Mouse (Mus musculus): ENCODE data around the gene Ypel1. TPM values are rescaled to one million over a fixed set of nuclear protein-coding genes. Genes with fewer than 3 reads are reported as not detected.

The Ypel1 gene
- total RNA-seq (2017) = 1.3 and 2.8 TPM in 2 replicates

DNA sequence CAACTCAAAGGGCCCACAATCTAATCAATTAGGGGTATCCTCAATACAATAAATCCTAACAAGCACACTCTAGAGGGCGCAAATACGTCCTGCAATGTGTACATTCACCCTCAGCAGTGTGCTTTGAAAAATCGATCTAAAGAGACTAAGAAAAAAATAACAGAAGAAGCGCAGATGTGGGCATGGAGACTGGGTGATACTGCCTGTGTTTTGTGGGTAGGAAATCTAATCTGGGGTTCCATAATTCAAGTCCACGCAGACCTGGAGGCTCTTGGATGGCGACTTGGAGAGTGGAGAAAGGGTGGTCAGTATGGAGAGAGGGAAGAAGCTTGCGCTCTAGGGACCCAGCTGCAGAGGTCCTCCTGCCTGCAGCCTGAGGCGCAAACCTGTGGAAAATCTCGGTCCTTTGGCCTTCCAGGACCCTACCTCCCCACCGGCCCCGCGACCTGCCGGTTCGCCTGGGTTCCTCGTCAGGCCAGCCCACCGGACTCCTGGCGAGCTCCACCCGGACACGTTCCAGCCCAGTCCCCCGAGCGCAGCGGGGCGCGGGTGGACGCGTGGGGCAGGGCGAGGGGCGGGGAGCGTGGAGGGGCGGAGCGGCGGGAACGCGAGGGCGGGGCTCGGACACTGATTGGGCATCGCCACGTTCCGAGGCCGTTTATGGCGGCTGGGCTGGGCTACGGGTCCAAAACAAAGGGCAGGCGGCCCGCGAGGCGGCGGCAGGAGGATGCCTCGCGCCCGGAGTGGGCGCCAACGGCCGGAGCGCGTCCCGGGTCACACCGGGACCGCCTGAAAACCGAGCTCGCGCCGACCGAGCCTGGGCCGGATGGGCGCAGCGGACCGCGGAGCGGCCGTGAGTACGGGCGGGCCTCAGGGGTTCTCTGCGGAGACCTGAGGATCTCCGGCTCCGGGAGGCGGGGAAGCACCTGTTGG, at the start of gene Ypel1:
Gene Ypel1, plus strand, starts transcription at position 186 of the 933 bp plus-strand sequence.
- ATAC-seq (ENCODE audit: extremely low read depth, insufficient number of reproducible peaks, low FRiP score, poor library complexity, severe bottlenecking) = peak; percentile 56; the same call in 1 of the 2 replicates

DNA sequence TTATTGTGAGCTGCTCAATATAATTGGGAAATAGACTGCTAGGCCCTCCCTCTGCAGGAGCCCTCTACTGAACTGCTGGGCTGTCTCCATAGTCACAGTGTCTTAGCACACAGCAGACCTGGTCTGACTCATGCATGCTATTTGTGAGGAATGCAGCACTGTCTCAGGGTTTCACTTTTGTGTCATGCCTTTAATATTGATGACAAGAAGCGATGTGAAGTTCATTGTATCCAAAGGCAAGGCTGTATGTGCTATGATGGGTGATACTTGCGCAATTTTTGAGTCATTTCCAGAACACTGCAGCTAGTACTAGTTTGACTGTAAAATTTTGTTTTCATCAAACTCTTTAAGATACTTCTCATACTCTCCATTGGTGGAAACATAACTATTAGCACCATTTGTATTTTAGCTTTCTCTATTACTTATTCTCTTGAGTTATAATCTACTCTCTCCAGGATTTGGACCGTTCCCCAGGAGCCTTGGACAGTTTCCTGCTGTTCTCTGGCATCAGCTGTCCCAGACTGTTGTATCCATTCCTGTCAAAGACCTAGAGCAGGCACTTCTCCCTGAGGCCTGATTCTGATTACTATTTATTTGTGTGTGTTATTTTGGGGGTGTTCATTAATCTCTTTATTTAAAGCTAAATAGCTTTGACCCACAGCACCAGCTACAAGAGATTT, 44.9 kb upstream of the Ypel1 start:
- ATAC-seq (ENCODE audit: extremely low read depth, insufficient number of reproducible peaks, low FRiP score, poor library complexity, severe bottlenecking) = no peak

DNA sequence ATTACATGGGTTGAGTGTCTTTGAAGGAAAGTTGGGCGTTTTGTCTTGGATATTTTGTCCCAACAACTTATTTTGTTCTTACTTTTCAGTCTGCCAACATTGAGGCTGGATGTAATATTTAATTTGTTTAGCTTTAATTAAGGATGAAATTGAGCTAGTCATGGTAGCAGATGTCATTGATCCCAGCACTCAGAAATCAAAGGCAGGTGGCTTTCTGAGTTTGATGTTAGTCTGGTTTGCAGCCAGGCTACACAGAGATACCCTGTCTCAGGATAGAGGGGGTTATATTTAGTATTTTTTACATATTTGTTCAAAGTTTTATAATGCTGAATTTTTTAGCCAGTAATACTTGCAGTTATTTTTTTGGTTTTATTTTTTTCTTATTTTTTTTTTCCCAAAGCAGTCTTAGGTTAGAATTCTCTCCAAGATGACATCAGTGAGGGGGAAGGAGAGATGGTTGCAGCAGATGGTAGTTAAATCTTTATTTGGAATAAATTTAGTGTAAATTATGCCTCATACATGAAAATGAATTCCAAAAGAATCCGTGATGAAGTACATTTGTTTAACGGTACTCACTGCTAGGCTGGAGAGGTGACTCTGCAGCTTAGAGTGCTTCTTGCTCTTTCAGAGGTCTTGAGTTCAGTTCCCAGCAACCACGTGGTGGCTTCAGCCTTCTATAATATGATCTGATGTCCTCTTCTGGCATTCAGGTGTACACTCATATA, 39.4 kb upstream of the Ypel1 start:
- ATAC-seq (ENCODE audit: extremely low read depth, insufficient number of reproducible peaks, low FRiP score, poor library complexity, severe bottlenecking) = no peak

DNA sequence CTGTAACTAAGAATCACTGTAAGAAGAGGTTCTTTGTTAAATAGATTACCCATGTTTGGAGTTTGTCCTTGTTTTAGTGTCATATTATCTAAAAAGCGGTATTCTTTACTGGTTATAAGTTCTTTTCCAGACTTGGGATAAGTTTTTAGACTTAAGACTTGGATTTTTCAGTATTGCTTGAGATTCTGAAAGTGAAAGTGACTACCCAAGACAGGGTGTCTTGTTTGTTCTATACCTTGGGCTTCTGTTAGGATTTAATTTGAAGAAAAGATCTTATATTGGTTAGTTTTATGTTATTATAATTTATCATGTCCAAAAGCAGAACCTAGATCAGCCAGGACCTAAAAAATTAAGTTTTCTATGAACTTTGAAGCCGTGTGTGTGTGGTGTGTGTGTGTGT, 35.7 kb upstream of the Ypel1 start:
- no peak for ATAC-seq (ENCODE audit: extremely low read depth, insufficient number of reproducible peaks, low FRiP score, poor library complexity, severe bottlenecking)

DNA sequence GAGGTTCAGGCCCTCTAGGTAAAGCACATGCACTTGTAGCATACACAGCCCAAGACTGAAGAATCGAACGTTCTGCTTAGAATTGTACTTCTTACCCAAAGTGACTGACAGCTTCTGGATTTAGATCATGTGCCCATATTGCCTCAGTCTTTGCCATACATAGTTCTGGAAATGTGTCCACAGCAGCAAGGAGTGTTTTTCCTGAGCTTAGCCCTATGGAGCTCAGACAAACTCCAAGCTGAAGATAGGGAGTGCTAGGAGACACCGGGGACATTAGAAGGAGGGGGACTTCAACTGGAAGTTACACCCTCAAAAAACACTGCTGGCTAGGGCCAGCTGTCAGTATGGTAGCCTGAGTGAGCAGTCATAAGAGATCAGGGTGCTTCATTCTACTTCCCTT, 28.8 kb upstream of the Ypel1 start:
- ATAC-seq (ENCODE audit: extremely low read depth, insufficient number of reproducible peaks, low FRiP score, poor library complexity, severe bottlenecking) = no peak

DNA sequence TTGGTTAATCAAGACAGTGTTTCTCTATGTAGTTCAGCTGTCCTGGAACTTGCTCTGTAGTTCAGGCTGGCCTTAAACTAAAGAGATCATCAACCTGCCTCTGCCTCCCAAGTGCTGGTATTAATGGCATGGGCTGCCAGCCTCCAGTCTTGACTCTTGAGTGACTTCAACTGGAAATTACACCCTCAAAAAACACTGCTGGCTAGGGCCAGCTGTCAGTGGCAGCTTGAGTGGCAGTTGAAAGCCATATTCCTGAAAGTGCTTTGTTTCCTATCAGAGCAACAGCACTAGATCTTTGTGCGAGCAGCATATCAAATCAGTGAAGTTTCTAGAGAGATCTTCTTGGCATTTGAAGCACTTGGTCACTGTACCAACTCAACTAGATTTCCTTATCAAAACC, 28.1 kb upstream of the Ypel1 start:
- ATAC-seq (ENCODE audit: extremely low read depth, insufficient number of reproducible peaks, low FRiP score, poor library complexity, severe bottlenecking) = no peak

DNA sequence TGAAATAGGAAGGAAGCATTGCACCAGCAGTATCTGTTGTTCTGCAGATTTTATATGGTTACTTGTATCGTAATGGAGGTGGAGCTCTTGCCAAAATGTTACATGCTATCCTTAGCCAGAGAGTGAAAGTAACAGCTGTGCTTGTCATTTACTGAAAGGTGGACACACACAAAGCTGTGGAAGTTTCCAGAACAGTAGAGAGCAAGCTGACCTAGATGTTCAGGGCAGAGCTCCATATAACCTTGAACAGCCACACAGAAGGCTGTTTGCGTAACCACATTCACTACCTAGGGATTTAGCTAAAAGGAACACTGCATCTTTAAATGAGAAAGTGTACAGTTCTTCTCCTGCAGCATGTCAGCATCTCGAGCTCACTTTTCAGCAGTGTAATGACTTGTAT, 25.2 kb upstream of the Ypel1 start:
- ATAC-seq (ENCODE audit: extremely low read depth, insufficient number of reproducible peaks, low FRiP score, poor library complexity, severe bottlenecking) = no peak

DNA sequence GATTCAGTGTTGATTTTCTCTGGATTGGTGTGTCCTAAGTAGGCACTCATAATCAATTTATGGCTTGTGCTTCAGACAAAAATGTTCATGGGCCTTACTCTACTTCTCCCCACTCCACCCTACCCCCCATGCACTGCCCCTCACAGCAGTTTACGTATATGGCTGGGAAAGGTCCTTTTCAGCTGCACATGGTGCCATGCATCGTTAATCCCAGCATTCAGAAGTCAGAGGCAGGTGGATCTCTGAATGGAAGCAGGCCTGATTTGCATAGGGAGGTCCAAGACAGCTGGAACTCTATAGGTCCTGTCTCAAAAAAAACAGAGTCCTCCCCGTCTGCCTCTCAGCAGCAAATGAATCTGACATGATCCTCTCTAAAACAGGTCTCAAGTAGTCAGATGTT, 24.2 kb upstream of the Ypel1 start:
- no peak for ATAC-seq (ENCODE audit: extremely low read depth, insufficient number of reproducible peaks, low FRiP score, poor library complexity, severe bottlenecking)

DNA sequence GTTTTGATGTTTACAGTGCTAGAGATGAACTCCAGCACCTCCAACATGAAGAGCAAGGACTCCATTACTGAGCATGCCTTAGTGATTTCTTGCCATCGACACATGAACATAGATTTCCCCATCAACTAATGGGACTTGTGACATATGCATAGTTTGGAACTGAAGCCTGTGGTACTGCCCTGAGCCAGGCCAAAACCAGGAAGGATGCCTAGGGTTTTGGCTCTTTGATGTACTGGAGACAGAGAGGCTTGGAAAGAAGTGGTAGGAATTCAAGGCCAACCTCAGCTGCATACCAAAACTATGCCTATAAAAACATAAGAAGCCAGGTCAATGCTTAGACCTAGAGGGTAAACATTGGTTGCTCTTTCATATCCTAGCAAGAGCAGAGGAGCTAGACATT, 19.6 kb upstream of the Ypel1 start:
- no peak for ATAC-seq (ENCODE audit: extremely low read depth, insufficient number of reproducible peaks, low FRiP score, poor library complexity, severe bottlenecking)

DNA sequence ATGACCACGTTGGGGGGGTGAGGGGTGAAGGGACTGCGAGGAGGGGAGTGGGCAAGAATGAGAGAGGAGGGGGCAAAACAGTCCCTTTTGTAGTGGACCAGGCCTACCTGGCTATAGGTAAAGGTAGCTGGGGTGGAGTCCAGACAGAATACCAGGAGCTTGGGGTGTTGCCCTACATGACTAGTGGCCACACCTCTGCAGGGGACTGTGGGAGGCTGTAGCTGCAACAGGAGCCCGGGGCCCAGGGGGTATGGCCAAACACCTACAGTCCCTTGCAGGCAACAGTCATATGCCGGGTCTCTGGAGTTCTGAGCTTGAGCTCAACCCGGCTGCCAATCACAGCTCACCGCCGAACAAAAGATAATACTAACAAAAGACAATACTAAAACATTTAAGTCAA, 17.4 kb upstream of the Ypel1 start:
- no peak for ATAC-seq (ENCODE audit: extremely low read depth, insufficient number of reproducible peaks, low FRiP score, poor library complexity, severe bottlenecking)

DNA sequence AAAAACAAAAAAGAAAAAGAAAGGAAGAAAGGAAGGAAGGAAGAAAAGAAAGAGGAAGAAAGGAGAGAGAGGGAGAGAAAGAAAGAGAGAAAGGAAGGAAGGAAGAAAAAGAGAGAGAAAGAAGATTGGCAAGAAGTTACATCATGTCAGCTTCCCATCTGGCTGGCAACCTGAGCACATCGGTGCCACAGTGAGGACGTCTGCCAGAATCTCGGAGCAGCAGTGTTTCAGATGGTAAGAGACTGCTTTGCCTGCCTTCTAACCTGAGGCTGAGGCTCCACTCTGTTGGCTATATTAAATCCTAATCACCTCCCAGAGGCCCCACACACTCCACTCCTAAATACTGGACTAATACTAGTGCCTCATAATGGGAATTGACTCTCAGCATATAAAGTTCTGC, 15.6 kb upstream of the Ypel1 start:
- no peak for ATAC-seq (ENCODE audit: extremely low read depth, insufficient number of reproducible peaks, low FRiP score, poor library complexity, severe bottlenecking)

DNA sequence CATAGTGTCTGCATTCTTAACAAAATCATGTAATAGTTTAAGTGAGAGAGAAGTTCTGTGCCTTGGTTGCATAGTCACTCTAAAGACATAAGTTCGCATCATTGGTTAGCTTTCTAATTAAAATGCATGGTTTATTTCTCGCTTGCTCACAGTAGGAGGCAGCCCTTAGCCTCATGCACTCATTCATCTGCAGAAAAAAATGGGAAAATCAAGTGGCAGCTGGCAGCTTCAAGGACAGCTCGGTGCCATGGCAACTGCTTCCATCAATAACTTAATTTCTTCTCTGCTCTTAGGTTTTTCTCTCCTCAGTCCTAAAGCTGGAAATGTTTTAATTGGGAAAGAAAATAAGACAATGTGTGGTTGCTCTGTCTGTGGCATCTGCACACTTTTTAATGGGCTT, 13.9 kb upstream of the Ypel1 start:
- no peak for ATAC-seq (ENCODE audit: extremely low read depth, insufficient number of reproducible peaks, low FRiP score, poor library complexity, severe bottlenecking)

DNA sequence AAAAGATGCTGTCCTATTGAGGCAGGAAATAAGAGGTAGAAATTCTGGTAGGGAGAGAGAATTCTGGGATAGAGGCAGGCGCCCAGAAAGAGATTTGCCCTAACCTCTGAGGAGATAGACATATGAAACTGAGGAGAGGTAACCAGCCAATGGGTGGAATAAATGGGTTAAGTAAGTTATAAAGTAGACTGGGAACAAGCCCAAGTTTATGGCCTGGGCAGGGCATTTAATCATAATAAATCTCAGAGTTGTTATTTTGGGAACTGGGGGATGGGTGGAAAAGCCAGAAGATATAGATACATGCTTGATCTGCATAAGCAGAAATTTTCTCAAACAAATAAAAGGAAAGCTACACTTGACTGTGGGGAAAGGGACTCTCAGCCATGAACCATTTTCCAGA, 7.2 kb upstream of the Ypel1 start:
- no peak for ATAC-seq (ENCODE audit: extremely low read depth, insufficient number of reproducible peaks, low FRiP score, poor library complexity, severe bottlenecking)

DNA sequence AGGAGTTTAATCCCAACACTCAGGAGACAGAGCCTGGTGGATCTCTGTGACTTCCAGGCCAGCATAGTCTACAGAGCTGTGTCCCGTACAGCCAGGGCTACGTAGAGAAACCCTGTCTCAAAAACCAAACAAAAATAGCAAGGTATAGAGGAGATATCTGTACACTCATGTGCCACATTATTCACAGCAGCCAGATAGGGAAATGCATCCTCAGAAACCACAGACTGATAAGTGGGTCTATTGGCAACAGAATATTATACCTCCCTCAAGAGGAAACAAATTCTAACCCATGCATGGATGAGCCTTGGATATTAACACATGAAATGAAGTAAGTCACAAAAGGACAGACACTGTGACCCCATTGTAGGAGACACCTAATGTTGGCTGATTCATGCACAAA, 1.9 kb upstream of the Ypel1 start:
- ATAC-seq (ENCODE audit: extremely low read depth, insufficient number of reproducible peaks, low FRiP score, poor library complexity, severe bottlenecking) = no peak

DNA sequence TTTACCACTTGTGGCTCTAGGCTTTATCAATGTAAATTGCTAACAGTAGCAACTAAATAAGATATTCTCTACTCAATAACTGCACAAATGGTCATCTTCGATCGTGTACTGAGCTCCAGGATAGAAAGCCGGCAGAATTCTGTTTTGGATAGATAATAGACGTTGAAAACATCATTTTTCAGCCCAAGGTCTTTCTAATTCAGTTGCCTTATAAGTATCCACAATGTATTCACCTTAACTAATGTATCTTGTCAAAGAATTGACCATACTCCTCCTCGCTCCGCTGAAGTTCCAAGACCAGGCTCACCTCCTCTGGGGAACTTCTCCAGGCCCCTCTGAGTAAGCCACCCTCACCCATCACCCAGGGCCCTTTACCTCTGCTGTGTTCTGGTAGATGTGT, 1.2 kb downstream of the Ypel1 start:
- ATAC-seq (ENCODE audit: extremely low read depth, insufficient number of reproducible peaks, low FRiP score, poor library complexity, severe bottlenecking) = no peak

DNA sequence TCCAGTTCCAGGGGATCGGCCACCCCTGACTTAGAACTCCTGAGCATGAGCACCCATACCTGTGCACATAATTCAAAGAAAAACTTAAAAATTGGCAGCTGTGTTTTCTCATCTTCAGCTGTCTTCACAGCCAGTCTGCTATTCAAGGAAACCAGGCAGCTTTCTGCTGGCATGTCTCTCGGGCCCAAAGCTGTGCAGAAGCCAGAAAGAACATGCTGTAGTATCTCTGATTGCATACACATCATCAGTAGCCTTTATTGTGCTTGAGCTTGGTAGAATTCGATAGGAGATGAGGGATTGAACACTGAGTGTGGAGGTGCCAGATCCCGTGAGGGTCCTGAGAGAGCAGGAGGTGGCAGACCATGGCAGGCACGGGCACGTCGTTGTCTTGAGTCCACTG, 3.5 kb downstream of the Ypel1 start:
- ATAC-seq (ENCODE audit: extremely low read depth, insufficient number of reproducible peaks, low FRiP score, poor library complexity, severe bottlenecking) = no peak

DNA sequence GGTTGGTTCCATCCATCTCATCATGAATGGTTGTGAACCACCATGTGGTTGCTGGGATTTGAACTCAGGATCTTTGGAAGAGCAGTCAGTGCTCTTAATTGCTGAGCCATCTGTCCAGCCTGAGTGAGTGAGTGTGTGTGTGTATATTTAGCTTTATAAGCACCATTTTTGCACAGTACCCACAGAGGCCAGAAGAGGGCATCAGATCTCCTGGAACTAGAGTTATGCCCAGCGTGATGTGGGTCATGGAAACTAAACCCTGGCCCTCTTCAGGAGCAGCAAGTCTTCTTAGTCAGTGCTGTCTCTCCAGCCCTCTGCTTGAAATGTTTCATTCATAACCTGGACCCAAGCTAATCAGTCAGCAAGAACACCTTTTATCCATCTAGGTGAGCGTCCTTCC, 6.8 kb downstream of the Ypel1 start:
- no peak for ATAC-seq (ENCODE audit: extremely low read depth, insufficient number of reproducible peaks, low FRiP score, poor library complexity, severe bottlenecking)

DNA sequence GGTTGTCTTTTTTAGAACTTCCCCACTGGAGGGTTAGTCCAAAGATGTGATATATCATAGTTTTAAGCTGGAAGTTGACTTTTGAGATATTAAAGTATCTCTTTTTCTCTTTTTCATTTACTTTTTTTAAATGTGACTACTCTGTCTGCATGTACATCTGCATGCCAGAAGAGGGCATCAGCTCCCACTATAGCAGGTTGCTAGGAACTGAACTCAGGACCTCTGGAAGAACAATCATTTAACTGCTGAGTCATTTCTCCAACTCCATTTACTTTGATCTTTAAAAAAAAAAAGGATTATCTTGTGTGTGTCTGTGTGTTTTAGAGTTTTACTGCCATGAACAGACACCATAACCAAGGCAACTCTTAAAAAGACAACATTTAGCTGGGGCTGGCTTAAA, 7.4 kb downstream of the Ypel1 start:
- no peak for ATAC-seq (ENCODE audit: extremely low read depth, insufficient number of reproducible peaks, low FRiP score, poor library complexity, severe bottlenecking)

DNA sequence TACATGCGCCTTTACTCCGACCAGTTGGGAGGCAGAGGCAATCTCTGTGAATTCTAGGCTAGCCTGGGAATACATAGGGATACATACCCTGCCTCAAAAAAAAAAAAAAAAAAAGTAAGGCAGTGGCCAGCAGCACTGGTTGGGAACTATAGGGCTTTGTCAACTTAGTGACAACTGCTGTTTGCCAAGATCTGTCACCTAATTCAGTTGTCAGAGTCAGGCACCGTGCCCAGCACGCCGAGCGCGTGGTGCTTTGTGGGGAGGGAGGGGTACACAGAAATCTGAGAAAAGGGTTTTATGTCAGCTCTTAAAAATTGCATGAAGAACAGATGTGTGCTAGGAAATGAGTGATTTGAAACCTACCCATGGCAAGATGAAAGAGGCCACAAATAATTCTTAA, 8.6 kb downstream of the Ypel1 start:
- ATAC-seq (ENCODE audit: extremely low read depth, insufficient number of reproducible peaks, low FRiP score, poor library complexity, severe bottlenecking) = no peak
